Mouse (Mus musculus) liver, embryonic 11.5 days (tissue): ENCODE measurements around the gene Pithd1. TPM values are rescaled to one million over a fixed set of nuclear protein-coding genes. Genes with fewer than 3 reads are reported as not detected.

ENCODE experiments used
- ATAC-seq: fragments of 200-750 bp; cut with Nextera tagmentation; replicated peaks from 2 replicates; pipeline ENCODE4 v1.8.0; 2017; ENCODE audit warnings: moderate number of reproducible peaks, mild to moderate bottlenecking, moderate TSS enrichment, moderate library complexity; ENCODE audit not compliant: low FRiP score
- DNase-seq: peaks from one replicate; pipeline ENCODE4 v3.0.0-alpha.2; 2017; ENCODE audit warnings: low spot score
- H3K27ac ChIP-seq: fragments of 300-500 bp; sonication (generic); 2 replicates; pipeline ENCODE4 v1.5.1; 2014; ENCODE audit warnings: mild to moderate bottlenecking, low read depth, low read length, control low read depth
- H3K27me3 ChIP-seq: fragments of 300-500 bp; sonication (generic); replicated peaks from 2 replicates; pipeline ENCODE4 v1.6.1; 2014; ENCODE audit warnings: low read length, mixed read lengths; ENCODE audit not compliant: control insufficient read depth, insufficient read depth
- H3K36me3 ChIP-seq: fragments of 300-500 bp; sonication (generic); 2 replicates; pipeline ENCODE4 v1.6.1; 2014; ENCODE audit warnings: mild to moderate bottlenecking, low read length, moderate library complexity, mixed read lengths; ENCODE audit not compliant: control insufficient read depth, insufficient read depth
- H3K4me1 ChIP-seq: fragments of 300-500 bp; sonication (generic); replicated peaks from 2 replicates; pipeline ENCODE4 v1.6.1; 2014; ENCODE audit warnings: low read length, mixed read lengths; ENCODE audit not compliant: control insufficient read depth, insufficient read depth
- H3K4me2 ChIP-seq: fragments of 300-500 bp; sonication (generic); 2 replicates; pipeline ENCODE4 v1.6.1; 2014; ENCODE audit warnings: mild to moderate bottlenecking, control low read depth, moderate library complexity
- H3K4me3 ChIP-seq: fragments of 300-500 bp; sonication (generic); 2 replicates; pipeline ENCODE4 v1.5.1; 2014; ENCODE audit warnings: low read depth, low read length, control low read depth
- H3K9ac ChIP-seq: fragments of 300-500 bp; sonication (generic); 2 replicates; pipeline ENCODE4 v1.6.1; 2014; ENCODE audit warnings: low read depth, low read length, control low read depth
- H3K9me3 ChIP-seq: fragments of 300-500 bp; sonication (generic); 2 replicates; pipeline ENCODE4 v1.6.1; 2016; ENCODE audit warnings: low read length, inconsistent platforms, mixed read lengths; ENCODE audit not compliant: control insufficient read depth
- WGBS: fragments of 180-500 bp; shearing (Covaris S2); extraction: QIAGEN DNeasy Blood & Tissue Kit; methylation state at CpG from one replicate; pipeline ENCODE4 v1.1.7; 2014; 5-methylcytosine and 5-hydroxymethylcytosine counted together
- polyA plus RNA-seq: library from polyadenylated mRNA; unstranded; fragments of >200 nt; fragmentation: Nextera tagmentation; extraction: Ambion mirVana; gene quantifications from 2 replicates; pipeline ENCODE4 v1.2.1, GENCODE M21; 2014

The Pithd1 gene
- polyA plus RNA-seq, 1 experiment from 2014 or later: 96.9 TPM

DNA sequence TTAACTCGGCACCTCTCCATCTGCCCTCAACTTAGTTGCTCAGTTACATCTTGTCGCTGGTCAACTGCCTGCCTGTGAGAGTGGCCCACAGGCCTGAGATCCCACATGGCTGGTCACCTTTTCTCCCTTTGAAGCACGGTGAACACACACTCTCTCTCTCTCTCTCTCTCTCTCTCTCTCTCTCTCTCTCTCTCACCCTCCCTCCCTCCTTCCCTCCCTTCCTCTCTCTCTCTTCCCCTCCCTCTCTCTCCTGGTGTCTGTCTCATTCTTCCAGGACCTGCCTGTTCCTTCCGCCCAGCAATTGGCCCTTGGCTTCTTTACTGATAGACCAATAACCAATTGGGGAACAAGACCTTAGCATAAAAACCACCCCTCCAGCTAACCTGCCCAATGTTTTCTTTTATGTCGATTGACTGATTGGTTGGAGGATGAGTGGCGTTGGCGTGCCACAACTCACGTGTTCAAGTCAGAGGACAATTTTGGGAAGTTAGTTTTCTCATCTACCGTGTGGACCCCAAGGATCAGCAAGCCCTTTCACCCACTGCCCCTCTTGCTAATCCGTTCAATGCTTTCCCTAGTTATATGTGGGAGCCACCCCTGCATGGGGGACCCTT is 60.8 kb downstream of the Pithd1 start:
- ATAC-seq (no peak), DNase-seq (no peak)
- Histone ChIP-seq H3K9me3 (no peaks in the 10 kb centered on the region), H3K4me1 (peaks cover 12% of the 10 kb centered on the region), H3K4me3 (no peak overlapping the region), H3K27ac (no peak overlapping the region), H3K9ac (no peak overlapping the region), H3K36me3 (no peaks in the 10 kb centered on the region; the same call in 1 of the 2 replicates), H3K4me2 (no peak overlapping the region), H3K27me3 (no peaks in the 10 kb centered on the region)
- 73% methylated on average over 10 of the region's 10 CpGs for WGBS

Other genes with a start within 250 kb of the Pithd1 start
- 0.11 TPM in 1 of 2 replicates, not detected in the other for gene Myom3, start 227.5 kb downstream of the Pithd1 start, polyA plus RNA-seq
- 233 and 249 TPM in 2 replicates for gene Srsf10, start 131.5 kb downstream of the Pithd1 start, polyA plus RNA-seq
- 133 and 147 TPM in 2 replicates for gene Pnrc2, start 113.4 kb downstream of the Pithd1 start, polyA plus RNA-seq
- 6.3 and 7.1 TPM in 2 replicates for gene Cnr2, start 91.9 kb downstream of the Pithd1 start, polyA plus RNA-seq
- 39.6 and 47.7 TPM in 2 replicates for gene Fuca1, start 66.5 kb downstream of the Pithd1 start, polyA plus RNA-seq
- 97.1 and 104 TPM in 2 replicates for gene Hmgcl, start 40.8 kb downstream of the Pithd1 start, polyA plus RNA-seq
- 47.7 and 49.8 TPM in 2 replicates for gene Gale, start 23.5 kb downstream of the Pithd1 start, polyA plus RNA-seq
- 104 and 106 TPM in 2 replicates for gene Lypla2, start 14.6 kb downstream of the Pithd1 start, polyA plus RNA-seq
- gene Eloa, start 34.5 kb upstream of the Pithd1 start, polyA plus RNA-seq: 48.6 and 51.6 TPM in 2 replicates
- gene Rpl11, start 66.2 kb upstream of the Pithd1 start, polyA plus RNA-seq: 567 and 611 TPM in 2 replicates
- 191 and 200 TPM in 2 replicates for gene Id3, start 156.2 kb upstream of the Pithd1 start, polyA plus RNA-seq
- 9.0 and 9.2 TPM in 2 replicates for gene E2f2, start 185.1 kb upstream of the Pithd1 start, polyA plus RNA-seq
- 1.8 and 2.9 TPM in 2 replicates for gene Asap3, start 219.1 kb upstream of the Pithd1 start, polyA plus RNA-seq